Mouse (Mus musculus): Measurements from ENCODE around the gene Olfr283. TPM values are rescaled to one million over a fixed set of nuclear protein-coding genes. Genes with fewer than 3 reads are reported as not detected.
A peak's percentile ranks its signal among the peaks of the same experiment; 100 is the strongest.
"Not testable (repeated sequence)": the region's sequence is repeated elsewhere in the genome, so short reads cannot be mapped to it uniquely, and the experiment has no call there.

Olfr283 gene
- total and polyA plus RNA-seq, 3 experiments, result 0.11 to 0.46 TPM; not detected in 1

DNA sequence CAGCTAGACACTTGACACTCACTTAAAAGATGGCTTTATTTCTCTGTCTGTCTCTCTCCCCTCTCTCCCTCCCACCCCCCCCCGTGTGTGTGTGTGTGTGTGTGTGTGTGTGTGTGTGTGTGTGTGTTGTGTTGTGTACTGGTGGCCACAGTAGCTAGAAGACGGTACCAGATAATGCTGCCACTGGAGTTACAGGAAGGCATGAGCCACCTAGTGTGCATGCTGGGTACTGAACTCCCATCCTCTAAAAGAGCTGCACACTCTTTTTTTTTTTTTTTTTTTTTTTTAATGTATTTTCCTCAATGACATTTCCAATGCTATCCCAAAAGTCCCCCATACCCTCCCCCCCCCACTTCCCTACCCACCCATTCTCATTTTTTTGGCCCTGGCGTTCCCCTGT lies 36.5 kb upstream of the Olfr283 start:
- Histone ChIP-seq H3K27me3 (ENCODE audit: control insufficient read depth in 1 of 2, insufficient read depth in 2 of 2, low read length in 2 of 2) (peaks cover 9 to 15% of the 10 kb centered on the region in 2 experiments), H3K4me1 (ENCODE audit: control insufficient read depth in 1 of 2, insufficient read depth in 2 of 2, low read length in 2 of 2) (peaks cover 2 to 15% of the 10 kb centered on the region in 2 experiments; a peak in 2 of 4 replicates)
- not testable (repeated sequence) for H3K9ac ChIP-seq (ENCODE audit: control insufficient read depth, low read depth, low read length, poor library complexity, severe bottlenecking); H3K4me3 ChIP-seq (ENCODE audit: control insufficient read depth in 1 of 2, insufficient read depth in 1 of 2, low read depth in 2 of 2, low read length in 2 of 2); H3K79me2 ChIP-seq (ENCODE audit: control insufficient read depth, insufficient read depth, low read length, poor library complexity); H3K9me3 ChIP-seq (replicated peaks; ENCODE audit: insufficient read depth, low read length); H3K36me3 ChIP-seq (ENCODE audit: control insufficient read depth in 1 of 2, insufficient read depth in 2 of 2, low read length in 2 of 2); H3K27ac ChIP-seq (ENCODE audit: control insufficient read depth, low read depth, low read length)
- DNase-seq (ENCODE audit: low read depth, low spot score), result peak; percentile 87
- TF ChIP-seq RCOR1 (IDR thresholded peaks at IDR 0.05; ENCODE audit: low read depth, low read length), result peak; percentile 12; the same call in 1 of the 2 replicates
- TF ChIP-seq ZC3H11A (IDR thresholded peaks at IDR 0.05; ENCODE audit: low read depth, low read length), result peak; percentile 19; the same call in 1 of the 2 replicates
- TF ChIP-seq ETS1 (IDR thresholded peaks at IDR 0.05; ENCODE audit: low read depth, low read length), result peak; percentile 26; the same call in 1 of the 2 replicates
- peak; percentile 56 for TF ChIP-seq SMC3 (IDR thresholded peaks at IDR 0.05; ENCODE audit: low read depth, low read length)
- peak; percentile 43 for TF ChIP-seq RAD21 (IDR thresholded peaks at IDR 0.05; ENCODE audit: low read depth, low read length)
- peak; percentile 53 to 66 (median 63) for TF ChIP-seq CTCF (IDR thresholded peaks at IDR 0.05 in 2 of 3, conservative IDR thresholded peaks at IDR 0.05 in 1 of 3; ENCODE audit: control insufficient read depth in 1 of 3, insufficient read depth in 1 of 3, low read depth in 2 of 3, low read length in 3 of 3, poor library complexity in 1 of 3, severe bottlenecking in 1 of 3)
- peak; percentile 94 for TF ChIP-seq ZNF384 (IDR thresholded peaks at IDR 0.05; ENCODE audit: low read depth, low read length)

DNA sequence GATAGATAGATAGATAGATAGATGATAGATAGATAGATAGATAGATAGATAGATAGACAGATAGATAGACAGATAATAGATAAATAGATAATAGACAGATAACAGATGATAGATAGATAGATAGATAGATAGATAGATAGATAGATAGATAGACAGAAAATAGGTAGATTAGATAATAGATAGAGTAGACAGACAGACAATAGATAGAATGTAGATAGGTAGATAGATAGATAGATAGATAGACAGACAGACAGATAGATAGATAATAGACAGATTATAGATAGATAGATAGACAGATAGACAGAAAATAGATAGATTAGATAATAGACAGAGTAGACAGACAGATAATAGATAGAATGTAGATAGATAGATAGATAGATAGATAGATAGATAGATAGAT lies 36.1 kb upstream of the Olfr283 start:
- not testable (repeated sequence) for H3K4me3 ChIP-seq (ENCODE audit: control insufficient read depth in 1 of 2, insufficient read depth in 1 of 2, low read depth in 2 of 2, low read length in 2 of 2); DNase-seq (ENCODE audit: low read depth, low spot score); H3K79me2 ChIP-seq (ENCODE audit: control insufficient read depth, insufficient read depth, low read length, poor library complexity); H3K9me3 ChIP-seq (replicated peaks; ENCODE audit: insufficient read depth, low read length); H3K36me3 ChIP-seq (ENCODE audit: control insufficient read depth in 1 of 2, insufficient read depth in 2 of 2, low read length in 2 of 2); H3K9ac ChIP-seq (ENCODE audit: control insufficient read depth, low read depth, low read length, poor library complexity, severe bottlenecking); H3K27ac ChIP-seq (ENCODE audit: control insufficient read depth, low read depth, low read length)
- peaks cover 4 to 11% of the 10 kb centered on the region in 2 experiments for H3K27me3 ChIP-seq (ENCODE audit: control insufficient read depth in 1 of 2, insufficient read depth in 2 of 2, low read length in 2 of 2)
- peak in 1 of 2 experiments; percentile 25; a peak in 1 of 4 replicates for TF ChIP-seq EP300 (IDR thresholded peaks at IDR 0.05; ENCODE audit: low read depth in 1 of 2, low read length in 2 of 2)
- peak; percentile 87; the same call in 1 of the 2 replicates for TF ChIP-seq GATA1 (IDR thresholded peaks at IDR 0.05; ENCODE audit: low read depth, low read length)
- TF ChIP-seq CHD1 (IDR thresholded peaks at IDR 0.05; ENCODE audit: low read depth, low read length), result 0 out of 2 replicates have a peak, but pooled peaks have one; percentile 54
- peaks cover 7 to 15% of the 10 kb centered on the region in 2 experiments; a peak in 3 of 4 replicates for H3K4me1 ChIP-seq (ENCODE audit: control insufficient read depth in 1 of 2, insufficient read depth in 2 of 2, low read length in 2 of 2)

DNA sequence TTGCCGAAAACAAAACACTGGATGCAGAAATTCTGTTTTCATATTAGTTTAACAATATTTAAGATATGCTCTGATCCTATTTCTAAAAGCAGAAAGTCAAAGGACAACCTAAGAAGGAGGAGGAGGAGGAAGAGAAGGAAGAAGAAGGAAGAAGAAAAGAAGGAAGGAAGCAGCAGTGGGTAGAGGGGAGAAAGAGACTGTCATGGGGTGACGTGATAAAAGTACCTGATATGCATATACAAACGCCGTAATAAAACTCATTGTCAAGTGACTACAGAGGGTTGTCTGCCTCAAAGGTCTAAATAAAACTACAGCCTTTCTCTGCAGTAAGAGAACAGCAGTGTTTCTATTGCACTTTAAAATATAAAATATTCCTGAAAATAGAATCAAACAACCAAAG lies 35.2 kb upstream of the Olfr283 start:
- H3K9me3 ChIP-seq (replicated peaks; ENCODE audit: insufficient read depth, low read length), result no peaks in the 10 kb centered on the region
- H3K27ac ChIP-seq (ENCODE audit: control insufficient read depth, low read depth, low read length), result no peak overlapping the region
- H3K4me3 ChIP-seq (ENCODE audit: control insufficient read depth in 1 of 2, insufficient read depth in 1 of 2, low read depth in 2 of 2, low read length in 2 of 2), result no peak overlapping the region
- H3K27me3 ChIP-seq (ENCODE audit: control insufficient read depth in 1 of 2, insufficient read depth in 2 of 2, low read length in 2 of 2), result peaks cover 2 to 7% of the 10 kb centered on the region in 2 experiments; a peak in 3 of 4 replicates
- H3K4me1 ChIP-seq (ENCODE audit: control insufficient read depth in 1 of 2, insufficient read depth in 2 of 2, low read length in 2 of 2), result peaks cover 10 to 18% of the 10 kb centered on the region in 2 experiments; a peak in 3 of 4 replicates
- no peak overlapping the region for H3K9ac ChIP-seq (ENCODE audit: control insufficient read depth, low read depth, low read length, poor library complexity, severe bottlenecking)
- no peaks in the 10 kb centered on the region for H3K79me2 ChIP-seq (ENCODE audit: control insufficient read depth, insufficient read depth, low read length, poor library complexity)
- peaks cover 0 to 6% of the 10 kb centered on the region in 2 experiments; a peak in 2 of 4 replicates for H3K36me3 ChIP-seq (ENCODE audit: control insufficient read depth in 1 of 2, insufficient read depth in 2 of 2, low read length in 2 of 2)
- peak; percentile 53 for DNase-seq (ENCODE audit: low read depth, low spot score)
- TF ChIP-seq GATA1 (IDR thresholded peaks at IDR 0.05; ENCODE audit: low read depth, low read length) (peak; percentile 66), CTCF (IDR thresholded peaks at IDR 0.05 in 2 of 3, conservative IDR thresholded peaks at IDR 0.05 in 1 of 3; ENCODE audit: control insufficient read depth in 1 of 3, insufficient read depth in 1 of 3, low read depth in 2 of 3, low read length in 3 of 3, poor library complexity in 1 of 3, severe bottlenecking in 1 of 3) (no peak), POLR2A (IDR thresholded peaks at IDR 0.05; ENCODE audit: control insufficient read depth in 1 of 2, insufficient read depth in 1 of 2, low read depth in 1 of 2, low read length in 2 of 2, poor library complexity in 1 of 2) (no peak), MAFK (IDR thresholded peaks at IDR 0.05; ENCODE audit: borderline replicate concordance, low read depth, low read length) (no peak), JUND (IDR thresholded peaks at IDR 0.05; ENCODE audit: low read depth, low read length) (no peak), TAL1 (IDR thresholded peaks at IDR 0.05; ENCODE audit: low read length) (no peak), ETS1 (IDR thresholded peaks at IDR 0.05; ENCODE audit: low read depth, low read length) (peak; percentile 59; the same call in 1 of the 2 replicates), CHD1 (IDR thresholded peaks at IDR 0.05; ENCODE audit: low read depth, low read length) (no peak), EP300 (IDR thresholded peaks at IDR 0.05; ENCODE audit: low read depth in 1 of 2, low read length in 2 of 2) (peak; percentile 63 to 77; a peak in 3 of 4 replicates), UBTF (IDR thresholded peaks at IDR 0.05; ENCODE audit: borderline replicate concordance, insufficient read depth, low read depth, low read length) (no peak), NRF1 (IDR thresholded peaks at IDR 0.05; ENCODE audit: insufficient read depth, low read depth, low read length, poor library complexity, severe bottlenecking) (no peak), E2F4 (IDR thresholded peaks at IDR 0.05; ENCODE audit: borderline replicate concordance, low read depth, low read length) (no peak), SMC3 (IDR thresholded peaks at IDR 0.05; ENCODE audit: low read depth, low read length) (no peak), MXI1 (IDR thresholded peaks at IDR 0.05; ENCODE audit: low read depth, low read length) (no peak), KAT2A (conservative IDR thresholded peaks at IDR 0.05; ENCODE audit: low read depth, low read length) (no peak), SIN3A (IDR thresholded peaks at IDR 0.05; ENCODE audit: low read length) (peak; percentile 55; the same call in 1 of the 2 replicates), BHLHE40 (IDR thresholded peaks at IDR 0.05; ENCODE audit: borderline replicate concordance, low read depth, low read length) (no peak), MYB (IDR thresholded peaks at IDR 0.05; ENCODE audit: low read depth, low read length) (no peak), MAX (IDR thresholded peaks at IDR 0.05; ENCODE audit: low read length) (no peak), ZMIZ1 (IDR thresholded peaks at IDR 0.05; ENCODE audit: low read depth, low read length) (no peak), RAD21 (IDR thresholded peaks at IDR 0.05; ENCODE audit: low read depth, low read length) (no peak)
